Mouse (Mus musculus) erythroblast, embryonic 14.5 days (primary cell): ENCODE data around the gene Mlec. TPM values are rescaled to one million over a fixed set of nuclear protein-coding genes. Genes with fewer than 3 reads are reported as not detected.

Experiments used
- H3K27me3 ChIP-seq: 2 replicates; pipeline ENCODE4 v1.6.1; 2012; ENCODE audit warnings: inconsistent platforms; ENCODE audit not compliant: control insufficient read depth
- H3K36me3 ChIP-seq: 2 replicates; pipeline ENCODE4 v1.6.1; 2012; ENCODE audit warnings: mild to moderate bottlenecking, inconsistent platforms; ENCODE audit not compliant: control insufficient read depth
- H3K4me1 ChIP-seq: 2 replicates; pipeline ENCODE4 v1.6.1; 2012; ENCODE audit warnings: inconsistent platforms; ENCODE audit not compliant: control insufficient read depth
- H3K4me3 ChIP-seq: replicated peaks from 2 replicates; pipeline ENCODE3; 2012; ENCODE audit warnings: moderate library complexity, mild to moderate bottlenecking, inconsistent platforms
- H3K9me3 ChIP-seq: 2 replicates; pipeline ENCODE4 v1.6.1; 2012; ENCODE audit warnings: low read length, inconsistent platforms, mixed read lengths; ENCODE audit not compliant: control insufficient read depth
- GATA1 ChIP-seq: IDR thresholded peaks from 2 replicates; pipeline ENCODE4 v1.6.1; 2012; ENCODE audit warnings: low read length, inconsistent platforms, mixed read lengths
- TAL1 ChIP-seq: IDR thresholded peaks from 3 replicates; pipeline ENCODE4 v1.6.1; 2012; ENCODE audit warnings: low read length, inconsistent platforms, mixed read lengths
- polyA plus RNA-seq: library from polyadenylated mRNA; stranded (reverse); fragments of >175 nt; gene quantifications from 2 replicates; pipeline ENCODE4 v1.2.3, GENCODE M21; 2012

Mlec gene
- polyA plus RNA-seq, 1 experiment, result 0.53 TPM

DNA sequence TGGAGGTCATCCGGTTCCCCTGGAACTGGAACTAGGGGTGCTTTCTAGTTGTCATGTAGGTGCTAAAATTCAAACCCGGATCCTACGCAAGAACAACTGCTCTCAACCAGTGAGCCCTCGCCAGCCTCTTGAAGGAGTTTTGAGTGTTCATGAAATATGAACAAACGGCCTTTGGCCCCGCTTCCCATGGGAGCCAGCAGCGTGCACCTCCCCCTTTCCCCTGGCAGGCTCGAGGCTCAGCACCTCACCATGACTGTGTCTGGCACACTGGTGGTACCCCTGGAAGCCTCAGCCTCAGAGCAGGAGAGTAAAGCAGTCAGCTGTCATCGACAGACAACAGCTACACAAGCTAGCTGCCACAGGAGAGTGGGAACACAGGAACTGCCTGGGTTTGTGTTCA lies 58.0 kb downstream of the Mlec start:
- Histone ChIP-seq H3K27me3 (no peaks in the 10 kb centered on the region), H3K4me3 (no peak overlapping the region), H3K4me1 (no peaks in the 10 kb centered on the region), H3K36me3 (peaks cover 84% of the 10 kb centered on the region), H3K9me3 (no peaks in the 10 kb centered on the region)
- TF ChIP-seq GATA1, result no peak
- TF ChIP-seq TAL1, result no peak

GRCm38 (mm10) chr5:115099530-115099929 lies 58.4 kb downstream of the Mlec start:
- Histone ChIP-seq H3K4me3 (no peak overlapping the region), H3K9me3 (no peaks in the 10 kb centered on the region), H3K4me1 (no peaks in the 10 kb centered on the region), H3K27me3 (no peaks in the 10 kb centered on the region), H3K36me3 (peaks cover 89% of the 10 kb centered on the region)
- TF ChIP-seq GATA1, result no peak
- no peak for TF ChIP-seq TAL1

DNA sequence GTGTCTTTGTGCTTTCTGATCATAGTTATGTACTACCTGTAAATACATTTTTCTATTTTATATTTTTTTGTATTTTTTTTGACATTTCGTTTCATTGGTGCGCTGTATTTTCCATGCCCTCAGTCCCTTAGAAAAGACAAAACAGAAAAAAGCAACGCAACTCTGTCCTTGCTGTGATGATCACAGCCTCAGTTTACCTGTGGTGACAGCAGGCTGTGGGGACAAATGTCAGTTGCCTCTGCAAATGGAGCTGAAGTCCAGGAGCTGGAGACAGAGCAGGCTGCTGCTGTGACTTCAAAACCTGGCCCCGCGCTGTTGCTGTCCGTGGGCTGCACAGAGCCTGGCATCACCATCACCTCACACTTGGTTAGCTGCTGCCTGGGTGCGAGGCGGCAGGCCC lies 59.8 kb downstream of the Mlec start, which contains the start of gene Gm10401:
Gene Gm10401 (minus strand): TSS at position 101 of the 400 bp plus-strand sequence.
- TF ChIP-seq TAL1 (no peak), GATA1 (no peak)
- H3K4me1 ChIP-seq, result no peaks in the 10 kb centered on the region
- H3K9me3 ChIP-seq, result no peaks in the 10 kb centered on the region
- H3K27me3 ChIP-seq, result no peaks in the 10 kb centered on the region
- H3K4me3 ChIP-seq, result no peak within 1 kb of the TSS
- peaks cover 94% of the 10 kb centered on the region for H3K36me3 ChIP-seq

Other genes with a start within 250 kb of the Mlec start
- gene Oasl1, start 234.9 kb downstream of the Mlec start, polyA plus RNA-seq, result not detected in 2 replicates
- gene 2210016L21Rik, start 216.0 kb downstream of the Mlec start, polyA plus RNA-seq, result 2.4 and 3.3 TPM in 2 replicates
- gene Hnf1a, start 187.1 kb downstream of the Mlec start, polyA plus RNA-seq, result 0.03 and 0.14 TPM in 2 replicates
- gene Sppl3, start 147.0 kb downstream of the Mlec start, polyA plus RNA-seq, result 4.4 and 4.6 TPM in 2 replicates
- gene Gm10401, start 59.9 kb downstream of the Mlec start, polyA plus RNA-seq, result not detected in 2 replicates
- gene Acads, start 38.8 kb downstream of the Mlec start, polyA plus RNA-seq, result 0.71 and 0.84 TPM in 2 replicates
- 1.3 and 1.6 TPM in 2 replicates for gene Unc119b, start 23.2 kb downstream of the Mlec start, polyA plus RNA-seq
- gene Cabp1, start 36.2 kb upstream of the Mlec start, polyA plus RNA-seq, result not detected in 2 replicates
- 12.0 and 13.2 TPM in 2 replicates for gene Pop5, start 77.7 kb upstream of the Mlec start, polyA plus RNA-seq
- 97.3 and 107 TPM in 2 replicates for gene Rnf10, start 114.7 kb upstream of the Mlec start, polyA plus RNA-seq
- 1.6 and 1.9 TPM in 2 replicates for gene Coq5, start 121.5 kb upstream of the Mlec start, polyA plus RNA-seq
- gene Dynll1, start 142.8 kb upstream of the Mlec start, polyA plus RNA-seq, result 85.2 and 91.7 TPM in 2 replicates
- gene Srsf9, start 169.0 kb upstream of the Mlec start, polyA plus RNA-seq, result 5.3 and 5.5 TPM in 2 replicates
- gene Gatc, start 183.0 kb upstream of the Mlec start, polyA plus RNA-seq, result 1.4 and 1.7 TPM in 2 replicates
- gene Triap1, start 183.0 kb upstream of the Mlec start, polyA plus RNA-seq, result 0.33 and 0.72 TPM in 2 replicates
- gene Cox6a1, start 190.8 kb upstream of the Mlec start, polyA plus RNA-seq, result 742 and 772 TPM in 2 replicates